Mouse (Mus musculus) right cerebral cortex, postnatal 36 days (tissue): ENCODE results near the gene Spata31d1a.
A peak's percentile ranks its signal among the peaks of the same experiment; 100 is the strongest.
"Not testable (repeated sequence)": the region's sequence is repeated elsewhere in the genome, so short reads cannot be mapped to it uniquely, and the experiment has no call there.

Experiments used
- DNase-seq, 2 experiments: peaks; one replicate each; pipeline ENCODE4 v3.0.0; 2022; ENCODE audit warnings: low spot score in 2 of 2, mixed read lengths in 1 of 2

The Spata31d1a gene

GRCm38 (mm10) chr13:59710230-59710629, at the start of gene Spata31d1a:
TSS of gene Spata31d1a (minus strand) at chr13:59710330.
- no peak for DNase-seq

DNA sequence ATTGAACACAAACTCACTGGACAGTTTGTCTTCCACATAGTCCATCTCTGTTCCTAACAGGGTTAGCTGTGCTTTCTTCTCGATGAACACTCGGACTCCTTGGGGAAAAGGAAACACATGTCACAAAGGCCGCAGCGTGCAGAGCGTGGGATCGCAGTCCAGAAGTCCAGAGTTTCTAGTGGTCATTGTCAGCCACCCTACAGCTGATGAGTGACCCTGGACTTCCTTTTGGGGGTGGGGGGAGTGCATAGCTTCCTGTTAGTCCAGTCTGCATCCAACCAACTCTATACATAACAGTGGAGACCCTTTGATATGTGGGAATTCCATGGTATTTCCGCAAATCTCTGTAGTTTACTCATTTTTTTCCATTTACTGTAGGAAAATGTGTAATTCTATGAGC, 46.8 kb upstream of the Spata31d1a start:
- DNase-seq: no peak

GRCm38 (mm10) chr13:59750310-59750709, 40.2 kb upstream of the Spata31d1a start:
- DNase-seq: no peak

DNA sequence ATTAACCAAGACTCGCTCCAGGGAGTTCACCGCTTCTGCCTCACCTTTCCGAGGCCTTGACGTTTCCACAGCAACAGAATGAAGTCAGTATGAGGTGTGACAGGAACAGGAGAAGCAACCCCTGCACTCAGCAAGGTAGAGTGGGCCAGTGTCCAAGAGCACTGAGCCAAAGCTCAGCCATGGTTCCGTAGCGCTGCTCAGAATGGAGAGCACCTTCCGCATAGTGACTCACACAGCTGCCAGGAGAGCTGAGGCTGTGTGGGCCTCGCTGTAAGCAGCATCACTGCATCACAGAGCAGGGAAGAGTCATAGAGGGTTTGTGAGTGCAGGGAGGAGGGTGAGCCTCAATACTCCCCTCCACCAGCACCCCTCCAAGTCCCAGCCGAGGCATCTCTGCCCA, 36.6 kb upstream of the Spata31d1a start, which contains the start of gene 1700014D04Rik:
1700014D04Rik (minus strand) TSS at position 42 of the 400 bp plus-strand sequence.
- DNase-seq: peak; percentile 51 to 71

- DNase-seq: no peak
Measured at GRCm38 (mm10) chr13:59746164-59746563, 36.0 kb upstream of the Spata31d1a start.

DNA sequence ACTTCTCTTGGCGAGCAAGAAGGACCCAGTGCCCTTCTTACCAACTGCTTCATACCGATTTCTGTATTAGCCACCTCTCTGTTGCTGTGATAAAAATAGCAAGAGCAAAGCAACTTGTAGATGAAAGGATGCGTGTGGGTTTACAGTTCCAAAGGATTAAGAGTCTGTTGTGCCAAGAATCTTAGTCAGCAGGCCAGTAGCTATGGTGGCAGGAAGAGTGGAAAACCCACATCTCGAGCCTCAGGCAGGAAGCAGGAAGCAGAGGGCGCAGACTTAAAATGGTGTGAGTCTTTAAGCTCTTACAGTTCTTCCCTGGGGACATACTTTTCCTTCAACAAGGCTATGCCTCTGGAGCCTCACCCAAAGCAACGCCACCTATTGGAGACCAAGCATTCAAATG, 35.3 kb upstream of the Spata31d1a start:
- no peak for DNase-seq

DNA sequence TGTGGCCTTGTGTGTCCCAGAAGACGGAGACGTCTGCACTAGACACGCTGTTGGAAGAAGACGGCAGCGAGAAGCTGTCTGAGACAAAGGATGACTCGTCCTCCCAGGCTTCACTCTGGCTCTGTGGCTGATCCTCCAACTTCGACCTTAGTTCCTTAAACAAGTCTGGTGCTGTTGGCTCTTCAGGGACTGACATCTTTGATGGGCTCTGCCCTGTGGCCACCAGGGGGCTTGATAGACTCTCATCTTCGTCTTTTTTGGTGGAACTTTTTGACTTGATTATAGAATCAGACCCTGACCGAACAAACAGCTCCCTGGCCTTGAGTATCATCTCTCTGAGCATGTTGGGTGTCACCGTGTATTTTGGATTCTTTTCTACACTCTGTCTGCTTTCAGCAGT, 31.6 kb upstream of the Spata31d1a start:
- no peak for DNase-seq

DNA sequence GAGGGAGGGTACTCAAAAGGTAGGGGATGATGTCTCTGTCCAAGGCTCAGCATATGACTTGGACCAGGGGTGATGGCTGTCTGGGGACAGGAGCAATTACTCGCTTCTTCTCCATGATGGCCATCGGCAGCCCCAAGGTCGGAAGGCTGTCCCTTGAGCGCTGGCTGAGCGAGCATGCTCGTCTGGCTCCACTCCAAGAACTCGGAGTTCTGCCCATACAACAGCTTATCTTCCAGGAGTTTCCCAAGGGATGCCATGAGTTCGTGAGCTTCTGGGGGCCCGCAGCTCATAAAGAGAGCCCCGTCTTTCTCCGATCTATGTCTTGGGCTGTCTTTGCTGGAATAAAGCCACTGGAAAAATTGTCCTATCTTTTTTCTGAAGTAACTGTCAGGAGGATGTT, 31.0 kb upstream of the Spata31d1a start:
- DNase-seq: no peak

DNA sequence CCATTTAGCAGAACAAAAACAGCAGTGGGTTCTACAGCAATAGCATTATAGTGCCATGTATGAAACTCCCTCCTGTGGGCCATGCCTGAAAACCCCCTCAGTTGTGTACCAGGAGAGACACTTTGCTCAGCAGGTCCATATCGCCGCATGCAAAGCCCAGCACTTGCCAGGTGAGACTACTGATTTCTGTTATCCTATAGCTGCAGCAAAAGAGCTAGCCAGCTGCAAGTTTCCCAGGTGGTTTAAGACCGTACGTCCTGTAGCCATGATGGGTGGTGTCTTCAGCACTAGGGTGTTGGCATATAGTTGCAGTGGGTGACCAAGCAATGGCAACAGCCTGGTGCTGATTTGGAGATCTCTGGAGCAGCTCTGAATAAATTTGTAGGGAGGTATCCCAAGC, 29.3 kb upstream of the Spata31d1a start:
- no peak for DNase-seq

- no peak for DNase-seq
Measured at GRCm38 (mm10) chr13:59738455-59738854, 28.3 kb upstream of the Spata31d1a start.

- DNase-seq: no peak
Measured at GRCm38 (mm10) chr13:59735190-59735589, 25.1 kb upstream of the Spata31d1a start.

DNA sequence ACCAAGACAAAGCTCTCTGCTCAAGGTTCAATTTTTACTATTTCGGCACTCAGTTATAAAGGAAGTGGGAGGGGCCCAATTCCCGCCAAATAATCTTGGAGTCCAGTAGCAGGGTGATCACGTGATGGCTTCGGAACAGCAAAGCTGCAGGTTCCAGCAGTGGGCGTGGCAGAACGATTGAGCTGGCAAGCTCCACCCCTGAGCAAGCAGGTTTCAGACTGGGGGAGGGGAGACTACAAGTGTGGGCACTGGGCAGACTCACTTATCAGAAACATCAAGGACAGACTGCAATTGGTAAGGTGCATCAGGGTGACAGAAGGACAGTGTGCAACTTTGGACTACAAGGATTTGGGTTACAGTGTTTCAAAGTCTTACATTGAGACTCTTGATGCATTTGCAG, 24.2 kb upstream of the Spata31d1a start:
- not testable (repeated sequence) for DNase-seq

DNA sequence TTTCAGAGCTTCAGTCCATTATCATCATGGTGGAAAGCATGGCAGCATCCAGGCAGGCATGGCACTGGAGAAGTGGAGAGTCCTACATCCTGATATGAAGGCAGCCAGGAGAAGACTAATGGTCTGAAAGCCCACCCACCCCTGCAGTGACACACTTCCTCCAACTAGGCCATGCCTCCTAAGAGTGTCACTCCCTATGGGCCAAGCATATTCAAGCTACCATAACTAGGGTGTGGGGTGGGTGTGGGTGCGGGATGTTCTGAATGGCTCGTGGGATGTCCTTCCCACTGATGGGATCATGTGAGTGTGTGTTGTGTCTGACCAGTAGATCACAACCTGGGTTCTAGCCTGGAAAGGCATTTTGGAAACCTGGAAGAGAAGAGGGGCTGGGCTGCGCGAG, 23.8 kb upstream of the Spata31d1a start:
- DNase-seq: no peak

DNA sequence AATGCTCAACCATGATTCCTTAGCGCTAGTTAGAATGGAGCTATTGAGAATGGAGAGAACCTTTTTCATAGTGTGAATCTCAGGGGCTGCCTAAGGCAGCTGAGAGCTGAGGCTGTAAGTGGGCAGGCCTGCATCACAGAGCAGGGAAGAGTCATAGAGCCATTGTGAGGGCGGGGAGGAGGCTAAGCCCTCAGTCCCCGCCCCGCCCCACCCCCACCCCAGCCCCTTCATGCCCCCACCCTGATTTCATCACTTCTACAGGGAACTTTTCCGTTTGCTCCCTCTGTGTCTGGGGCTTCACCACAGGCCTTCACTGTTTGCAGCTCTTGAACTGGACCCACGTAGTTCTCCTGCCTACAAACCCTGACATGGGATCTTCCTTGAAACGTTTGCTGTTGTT, 21.5 kb upstream of the Spata31d1a start, which contains the start of gene Spata31d1d:
Spata31d1d (minus strand) TSS at position 101 of the 400 bp plus-strand sequence.
- DNase-seq: no peak

DNA sequence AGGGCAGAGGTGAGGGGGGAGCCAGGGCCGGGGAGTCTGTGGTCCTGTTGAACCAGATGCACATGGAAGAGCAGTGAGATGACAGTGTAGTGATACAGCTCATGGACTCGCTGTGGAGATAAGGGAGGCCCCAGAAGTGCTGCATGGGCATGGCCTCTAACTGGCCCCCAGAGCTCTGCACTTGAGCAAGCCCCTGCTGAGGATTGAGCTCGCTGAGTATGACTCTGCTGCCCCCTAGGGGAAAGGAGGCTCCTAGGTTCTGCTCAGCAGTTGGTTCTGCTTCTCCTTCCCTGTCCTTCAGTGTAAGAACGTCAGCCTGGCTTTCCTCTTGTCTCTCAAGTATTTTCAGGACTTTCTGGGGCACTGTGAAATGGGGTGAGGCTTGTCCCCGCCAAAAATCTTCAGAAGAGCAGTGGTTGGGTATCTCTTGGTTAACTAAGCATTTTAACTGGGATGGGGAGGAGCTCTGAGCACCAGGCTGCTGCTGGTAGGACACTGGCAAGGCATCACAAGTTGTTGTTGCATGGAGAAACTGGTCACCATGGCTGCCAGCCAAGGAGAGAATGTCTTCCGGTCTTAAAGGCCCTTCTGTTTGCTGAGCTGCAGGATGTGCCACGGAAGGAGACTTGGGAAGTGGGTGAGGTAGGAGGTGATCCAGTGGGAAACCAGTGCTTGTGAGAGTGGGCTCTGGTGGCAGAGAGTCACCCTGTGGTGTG, 18.4 kb upstream of the Spata31d1a start:
- peak; percentile 67 to 70 for DNase-seq

DNA sequence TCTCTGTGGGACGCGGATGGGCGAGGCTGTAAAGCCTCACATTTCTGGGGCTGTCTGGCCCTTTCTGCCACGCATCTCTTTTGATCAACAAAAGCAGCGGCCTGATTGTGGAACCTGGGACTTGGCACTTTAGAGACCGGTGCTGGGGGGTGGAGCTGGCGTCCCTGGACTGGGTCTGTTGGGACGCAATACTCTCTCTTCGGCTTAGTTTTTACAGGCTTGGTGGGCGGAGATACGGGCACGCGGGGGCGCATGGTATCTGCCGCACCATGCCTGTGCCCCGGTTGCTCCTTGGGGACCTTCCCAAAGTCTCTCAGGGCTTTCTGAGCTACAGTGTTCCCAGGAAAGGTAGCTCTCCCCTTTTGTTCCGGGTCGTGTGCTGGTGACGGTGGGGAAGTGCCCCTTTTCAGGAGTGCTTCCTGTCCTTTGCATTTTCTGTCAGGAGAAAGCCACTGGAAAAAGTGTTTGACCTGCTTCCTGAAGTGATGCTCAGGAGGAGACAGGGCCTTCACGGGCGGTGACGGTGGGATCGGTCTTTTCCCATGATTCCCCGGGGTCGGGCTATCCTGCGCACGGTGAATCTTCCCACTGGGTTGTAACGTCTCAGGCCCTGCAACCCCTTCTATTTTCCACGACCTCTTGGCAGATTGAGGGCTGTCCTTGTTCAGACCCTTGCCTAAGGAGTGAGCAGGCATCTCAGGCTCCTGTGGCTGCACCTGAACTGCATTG, 16.2 kb upstream of the Spata31d1a start:
- DNase-seq: no peak

DNA sequence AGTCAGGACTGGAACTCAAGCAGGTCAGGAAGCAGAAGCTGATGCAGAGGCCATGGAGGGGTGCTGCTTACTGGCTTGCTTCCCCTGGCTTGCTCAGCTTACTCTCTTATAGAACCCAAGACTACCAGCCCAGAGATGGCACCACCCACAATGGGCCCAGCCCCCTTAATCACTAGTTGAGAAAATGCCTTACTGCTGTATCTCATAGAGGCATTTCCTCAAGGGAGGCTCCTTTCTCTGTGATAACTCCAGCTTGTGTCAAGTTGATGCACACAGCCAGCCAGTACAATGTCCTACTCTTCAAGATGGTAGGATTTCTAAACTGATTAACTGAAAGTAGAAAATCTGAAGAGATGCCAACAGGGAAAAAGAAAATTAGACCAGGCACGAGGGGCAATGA, 12.0 kb upstream of the Spata31d1a start:
- DNase-seq: not testable (repeated sequence)

- no peak for DNase-seq
Measured at GRCm38 (mm10) chr13:59719475-59719874, 9.3 kb upstream of the Spata31d1a start.

DNA sequence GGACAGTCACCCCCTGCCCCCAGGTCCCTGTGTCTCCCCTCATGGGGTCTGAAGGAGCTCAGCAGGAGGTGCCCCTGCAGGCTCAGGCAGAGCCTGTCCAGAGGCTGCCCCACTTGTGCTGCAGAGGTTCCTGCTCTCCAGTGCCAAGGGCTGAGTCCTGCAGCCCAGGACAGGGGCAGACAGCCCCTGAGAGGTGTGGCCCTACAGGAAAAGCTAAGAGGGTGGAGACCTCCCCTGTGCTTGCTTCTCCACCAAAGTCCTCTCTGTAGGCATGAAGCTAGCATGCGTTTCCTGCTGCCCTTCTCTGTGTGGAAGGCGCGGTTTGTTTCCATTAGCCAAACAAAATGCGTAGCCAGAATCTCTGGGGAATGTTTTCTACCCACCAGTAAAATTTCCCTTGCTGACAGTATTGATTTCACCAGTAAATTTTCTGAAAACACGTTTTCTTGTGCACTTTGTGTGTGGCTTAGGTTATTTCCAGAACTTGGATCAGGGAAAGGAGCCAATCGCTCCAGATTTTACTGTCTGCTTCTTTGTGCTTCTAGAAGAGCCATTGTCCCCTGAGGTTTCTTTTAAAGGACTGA, 8.8 kb upstream of the Spata31d1a start:
- DNase-seq: not testable (repeated sequence)

- no peak for DNase-seq
Measured at GRCm38 (mm10) chr13:59713710-59714109, 3.6 kb upstream of the Spata31d1a start.

DNA sequence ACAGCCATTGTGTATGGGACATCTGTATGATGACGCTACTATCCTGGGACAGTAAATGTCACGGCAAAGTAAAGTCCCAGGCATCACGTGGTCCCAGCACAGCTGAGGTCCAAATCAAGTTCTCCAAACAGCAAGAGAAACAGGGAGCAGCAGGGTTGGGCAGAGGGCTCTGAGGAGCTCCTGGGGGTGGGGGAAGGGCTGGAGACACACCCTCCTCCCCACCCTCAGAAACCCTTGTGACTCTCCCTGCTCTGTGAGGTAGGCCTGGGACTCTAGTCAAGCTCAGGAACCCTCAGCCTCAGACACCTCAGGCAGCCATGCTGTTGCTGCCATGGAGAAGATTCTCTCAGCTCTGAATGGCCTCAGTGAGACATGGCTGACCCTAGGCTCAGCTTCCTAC, 1.9 kb upstream of the Spata31d1a start, which contains the start of gene Spata31d1b:
Spata31d1b (plus strand) TSS at position 301 of the 400 bp plus-strand sequence.
- not testable (repeated sequence) for DNase-seq

GRCm38 (mm10) chr13:59704562-59704961, 5.6 kb downstream of the Spata31d1a start:
- DNase-seq: peak; percentile 7 to 27
